Mouse (Mus musculus) brain, adult 2 months (tissue): ENCODE measurements around the gene Lpp.

Experiments used
- DNase-seq: peaks from one replicate; pipeline ENCODE4 v3.0.0; 2011; ENCODE audit warnings: low read depth, low spot score

Gene Lpp

DNA sequence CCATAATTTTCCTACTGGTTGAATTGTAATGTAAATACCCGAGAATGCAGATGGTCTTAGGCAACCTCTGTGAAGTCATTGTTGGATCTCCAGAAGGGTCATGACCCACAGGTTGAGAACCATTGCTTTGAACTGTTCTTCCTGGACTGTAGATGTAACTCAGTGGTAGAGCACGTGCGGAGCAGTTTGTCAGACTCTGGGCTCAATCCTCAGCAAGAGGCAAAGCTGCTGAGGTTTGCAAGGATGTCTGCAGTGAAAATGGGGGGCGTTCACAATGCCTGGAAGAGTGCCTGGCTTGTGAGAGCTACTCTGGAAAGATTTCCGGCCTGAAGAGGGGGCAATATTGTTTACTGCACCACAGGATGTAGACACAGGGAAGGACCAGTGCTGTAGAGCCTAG lies 6.2 kb downstream of the Lpp start:
- DNase-seq = no peak

DNA sequence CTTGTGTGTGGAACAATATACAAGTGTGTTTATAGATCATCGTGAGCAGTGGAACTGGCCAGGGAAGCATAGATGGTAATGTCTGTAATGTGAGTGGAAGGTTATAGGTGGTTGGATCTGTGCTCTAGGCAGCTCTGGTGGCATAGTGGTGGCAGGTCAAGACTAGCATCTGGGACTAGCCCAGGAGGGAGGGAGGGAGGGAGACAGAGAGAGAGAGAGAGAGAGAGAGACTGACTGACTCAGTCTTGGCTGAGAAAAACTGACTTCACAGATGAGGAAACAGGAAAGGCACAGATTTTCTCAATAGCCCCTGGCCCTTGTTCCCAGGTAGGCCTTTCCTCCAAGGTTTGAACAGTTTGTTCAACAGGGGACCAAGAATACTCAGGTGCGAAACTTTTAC lies 7.5 kb downstream of the Lpp start:
- DNase-seq = no peak

DNA sequence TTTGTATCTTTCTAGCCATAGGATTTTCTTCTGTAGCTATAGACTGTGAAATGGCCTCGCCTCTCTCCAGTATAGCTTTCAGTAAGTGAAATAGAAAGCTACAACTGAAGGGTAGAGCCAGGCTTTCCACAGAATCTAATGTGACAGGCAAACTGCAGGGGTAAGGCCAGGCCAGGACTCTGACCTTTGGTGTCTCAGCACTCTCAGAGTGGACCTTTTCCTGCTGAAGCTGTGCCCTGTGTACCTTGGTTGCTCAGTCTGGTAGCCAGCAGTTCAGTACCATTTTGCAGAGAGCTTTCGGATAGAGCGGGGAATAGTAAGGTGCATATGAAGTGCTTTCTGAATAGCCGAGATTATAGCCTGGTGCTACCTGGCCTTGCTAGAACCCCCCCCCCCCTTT lies 9.5 kb downstream of the Lpp start:
- DNase-seq = no peak

DNA sequence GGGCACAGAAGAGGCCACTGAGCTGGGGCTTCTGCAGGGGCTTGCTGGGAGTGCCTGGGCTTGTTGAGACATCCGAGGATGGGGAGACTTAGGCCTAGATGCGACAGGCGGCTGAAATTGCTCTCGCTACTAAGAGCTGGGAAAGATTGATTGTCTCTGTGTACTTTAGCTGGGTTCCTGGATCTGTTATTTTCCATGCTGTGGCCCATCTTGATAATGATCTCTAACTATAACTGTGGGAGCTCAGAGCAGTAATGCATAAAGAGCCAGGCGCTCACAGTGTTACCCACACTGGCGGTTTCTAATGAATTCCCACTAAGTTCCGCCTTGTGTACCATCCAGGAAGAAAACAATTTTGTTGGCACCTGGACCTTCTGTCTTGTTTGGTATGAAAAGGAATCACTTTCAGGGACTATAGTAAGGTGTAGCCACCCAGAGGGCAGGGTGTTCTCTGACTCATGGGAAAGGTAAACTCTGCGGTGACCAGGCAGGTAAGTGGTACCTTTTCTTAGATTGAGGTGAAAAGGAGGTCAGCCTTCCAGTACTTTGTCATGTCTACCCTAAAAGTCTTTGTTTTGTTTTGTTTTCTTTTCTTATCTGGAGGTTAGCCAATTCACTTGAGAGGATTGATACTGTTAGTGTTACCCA lies 10.6 kb downstream of the Lpp start:
- no peak for DNase-seq

DNA sequence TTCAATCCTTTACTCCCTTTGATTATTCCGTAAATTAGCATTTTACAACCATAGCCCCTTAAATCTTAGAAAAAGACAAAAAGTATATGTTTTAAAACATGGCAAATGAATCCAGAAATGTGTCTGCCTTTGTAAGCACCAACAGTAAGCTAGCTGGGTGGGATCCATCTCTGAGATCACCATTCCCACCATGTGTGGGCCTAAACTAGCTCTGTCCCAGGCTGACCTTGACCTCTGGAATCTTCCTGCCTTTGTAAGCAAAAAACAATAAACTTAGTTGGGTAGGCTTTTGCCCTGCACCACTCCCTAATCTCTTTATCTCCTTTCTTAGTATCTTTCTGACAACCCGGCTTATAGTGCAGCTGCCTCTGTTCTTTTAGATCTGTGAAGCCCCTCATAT lies 13.2 kb downstream of the Lpp start:
- DNase-seq = no peak

- DNase-seq = no peak
Observed at GRCm38 (mm10) chr16:24411281-24411680, 18.0 kb downstream of the Lpp start.

- no peak for DNase-seq
Observed at GRCm38 (mm10) chr16:24412193-24412592, 18.9 kb downstream of the Lpp start.

- DNase-seq = peak; percentile 81
Observed at GRCm38 (mm10) chr16:24413059-24413458, 19.8 kb downstream of the Lpp start.

DNA sequence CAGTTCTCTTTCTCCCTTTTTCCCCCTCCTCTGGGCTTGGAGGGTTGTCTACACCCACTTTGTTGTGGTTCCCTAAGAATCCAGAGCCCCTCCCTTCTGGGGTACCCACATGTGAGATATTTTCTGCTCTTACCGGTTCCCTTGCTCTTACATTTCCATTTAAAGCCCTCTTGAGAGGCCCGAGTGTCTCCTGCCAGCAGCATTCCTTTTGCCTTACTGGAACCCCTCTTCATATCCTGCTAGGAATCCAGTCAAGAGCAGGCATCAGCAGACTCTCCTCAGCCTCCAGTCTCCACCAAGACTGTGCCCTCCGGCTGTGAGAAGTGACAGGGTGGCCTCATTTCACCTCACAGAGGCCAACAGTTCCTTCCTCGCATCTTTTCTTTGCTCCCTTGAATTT lies 24.7 kb downstream of the Lpp start:
- no peak for DNase-seq

GRCm38 (mm10) chr16:24420603-24421120 lies 27.4 kb downstream of the Lpp start:
- DNase-seq = no peak

DNA sequence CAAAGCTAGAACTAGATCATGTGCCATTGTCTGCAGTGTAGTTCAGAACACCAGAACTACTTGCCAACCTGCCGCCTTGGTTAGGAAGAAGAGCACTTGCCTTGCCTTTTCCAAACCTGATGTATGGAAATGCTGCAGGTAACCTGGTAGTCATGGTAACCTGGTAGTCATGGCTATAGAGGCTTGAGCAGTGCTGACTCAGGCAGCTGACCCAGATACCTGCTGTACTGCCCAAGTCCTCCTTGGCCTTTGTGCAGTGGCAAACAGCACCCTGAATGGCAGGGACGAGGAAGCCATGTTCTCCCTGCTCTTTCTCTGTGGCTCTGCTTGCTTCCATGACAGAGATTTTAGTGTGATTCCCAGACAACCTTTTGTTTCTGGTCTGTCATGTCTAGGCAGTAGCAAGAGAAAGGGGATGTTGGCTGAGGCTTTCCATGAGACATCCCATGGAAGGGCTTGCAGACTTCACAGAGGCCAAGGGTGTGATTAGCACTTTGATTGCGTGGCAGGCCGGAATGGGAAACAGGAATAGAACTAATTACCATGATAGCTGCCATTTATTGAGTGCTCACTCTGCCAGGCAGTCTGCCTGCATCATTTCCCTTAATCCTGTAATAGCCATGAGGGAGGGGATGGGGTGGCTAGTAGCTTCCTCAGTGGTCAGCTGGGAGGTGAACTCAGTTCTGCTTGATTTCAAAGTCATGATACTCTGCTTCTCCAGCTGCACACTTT lies 28.5 kb downstream of the Lpp start:
- peak; percentile 64 for DNase-seq

- no peak for DNase-seq
Observed at GRCm38 (mm10) chr16:24423196-24423595, 29.9 kb downstream of the Lpp start.

- DNase-seq = no peak
Observed at GRCm38 (mm10) chr16:24423751-24424150, 30.4 kb downstream of the Lpp start.

DNA sequence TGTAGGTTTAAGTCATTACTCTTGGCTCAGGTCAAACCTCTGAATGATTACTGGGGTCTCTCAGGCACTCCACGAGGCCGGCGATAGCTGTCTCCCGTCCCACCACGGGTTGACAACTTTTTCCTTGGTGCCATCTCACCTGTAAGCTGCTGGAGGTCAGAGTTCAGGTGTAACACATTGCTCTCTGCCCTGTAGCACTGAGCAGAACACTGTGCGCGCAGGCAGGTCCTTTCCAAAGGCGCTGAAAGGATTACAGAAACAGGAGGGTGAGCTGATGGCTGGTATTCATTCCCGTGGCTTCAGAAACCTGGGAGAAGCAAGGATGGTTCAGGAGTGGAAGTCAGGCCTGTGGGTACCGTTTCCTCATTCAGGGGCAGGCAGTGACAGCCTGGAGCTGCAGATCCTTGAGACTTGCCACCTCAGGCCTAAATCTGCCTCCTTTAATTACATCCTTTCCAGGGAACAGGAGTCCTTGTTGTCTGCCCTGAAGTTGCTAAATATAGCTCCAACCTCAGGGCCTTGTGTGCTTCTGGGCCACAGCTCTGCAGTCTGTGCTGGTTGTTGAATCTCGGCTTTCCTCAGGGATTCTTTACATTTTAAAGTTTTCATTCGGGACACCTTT lies 31.2 kb downstream of the Lpp start:
- peak; percentile 68 for DNase-seq

- DNase-seq = peak; percentile 35
Observed at GRCm38 (mm10) chr16:24425816-24426215, 32.5 kb downstream of the Lpp start.

- no peak for DNase-seq
Observed at GRCm38 (mm10) chr16:24427606-24428005, 34.3 kb downstream of the Lpp start.

DNA sequence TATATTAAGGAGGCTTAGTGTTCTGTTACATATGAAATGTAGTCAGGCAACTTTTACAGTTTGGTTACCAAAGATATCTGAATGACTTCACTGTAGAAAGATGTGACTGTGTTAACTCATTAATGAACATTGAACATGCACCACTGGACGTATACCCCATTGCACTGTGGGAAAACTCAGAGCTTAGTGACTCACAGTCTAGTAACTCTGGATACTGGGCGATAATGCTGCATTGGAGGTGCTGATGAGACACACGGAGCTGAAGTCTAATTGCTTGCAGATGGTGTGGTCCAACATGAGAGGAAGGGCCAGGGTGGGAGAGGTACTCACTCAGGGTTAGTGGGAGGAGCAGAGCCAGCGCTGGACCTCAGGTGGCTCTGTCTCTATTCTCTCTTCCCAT lies 34.7 kb downstream of the Lpp start:
- DNase-seq = no peak

DNA sequence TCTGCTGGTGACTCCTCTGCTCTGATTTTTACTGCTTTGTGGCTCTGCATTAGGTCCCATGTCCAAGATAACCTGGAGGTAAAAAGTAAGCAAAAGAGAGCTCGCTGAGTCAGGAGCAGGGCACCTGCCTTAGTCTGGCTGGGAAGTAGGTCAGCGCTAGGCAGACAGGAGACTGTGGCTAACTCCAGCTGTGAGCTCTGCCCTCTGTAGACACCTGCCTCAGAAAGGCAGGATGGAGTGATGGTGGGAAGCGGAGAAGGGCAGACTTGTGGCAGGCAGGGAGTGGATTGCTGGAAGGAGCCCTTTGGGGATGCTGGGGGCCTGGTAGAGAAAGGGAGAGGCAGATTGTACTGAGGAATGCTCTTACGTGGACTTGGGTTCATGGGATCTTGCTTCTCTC lies 35.4 kb downstream of the Lpp start:
- peak; percentile 54 for DNase-seq

GRCm38 (mm10) chr16:24429691-24430090 lies 36.4 kb downstream of the Lpp start:
- DNase-seq = no peak

GRCm38 (mm10) chr16:24431808-24432207 lies 38.5 kb downstream of the Lpp start:
- no peak for DNase-seq

GRCm38 (mm10) chr16:24433563-24433962 lies 40.3 kb downstream of the Lpp start:
- no peak for DNase-seq

GRCm38 (mm10) chr16:24434026-24434425 lies 40.7 kb downstream of the Lpp start:
- no peak for DNase-seq
